Mouse (Mus musculus) midbrain, embryonic 15.5 days (tissue): ENCODE data around the gene Ebf1. TPM values are rescaled to one million over a fixed set of nuclear protein-coding genes. Genes with fewer than 3 reads are reported as not detected.

Source experiments
- polyA plus RNA-seq: library from polyadenylated mRNA; unstranded; fragments of >200 nt; fragmentation: Nextera tagmentation; extraction: Ambion mirVana; gene quantifications from 2 replicates; pipeline ENCODE4 v1.2.1, GENCODE M21; 2015

The Ebf1 gene
- polyA plus RNA-seq, 1 experiment from 2014 or later = 68.9 TPM

Other genes starting within 250 kb of the Ebf1 start
- gene Il12b, start 217.3 kb upstream of the Ebf1 start, polyA plus RNA-seq = 0.09 TPM in 1 of 2 replicates, not detected in the other
- 61.4 and 63.0 TPM in 2 replicates for gene Ublcp1, start 146.8 kb upstream of the Ebf1 start, polyA plus RNA-seq
- gene Rnf145, start 98.4 kb upstream of the Ebf1 start, polyA plus RNA-seq = 123 and 128 TPM in 2 replicates